Mouse (Mus musculus) stomach, embryonic 15.5 days (tissue): Measurements from ENCODE around the gene Gmds. TPM values are rescaled to one million over a fixed set of nuclear protein-coding genes. Genes with fewer than 3 reads are reported as not detected.

Experiments
- ATAC-seq: fragments of 200-750 bp; cut with Nextera tagmentation; 2 replicates; pipeline ENCODE4 v1.8.0; 2017; ENCODE audit warnings: low read depth, moderate number of reproducible peaks, moderate TSS enrichment; ENCODE audit not compliant: insufficient read depth, low FRiP score
- H3K27ac ChIP-seq: fragments of 300-500 bp; sonication (generic); 2 replicates; pipeline ENCODE4 v1.5.1; 2015; ENCODE audit warnings: mild to moderate bottlenecking, inconsistent platforms
- H3K27me3 ChIP-seq: fragments of 300-500 bp; sonication (generic); replicated peaks from 2 replicates; pipeline ENCODE4 v1.6.1; 2015; ENCODE audit warnings: inconsistent platforms
- H3K36me3 ChIP-seq: fragments of 300-500 bp; sonication (generic); 2 replicates; pipeline ENCODE4 v1.6.1; 2015; ENCODE audit warnings: inconsistent platforms
- H3K4me1 ChIP-seq: fragments of 300-500 bp; sonication (generic); 2 replicates; pipeline ENCODE4 v1.6.1; 2015; ENCODE audit warnings: inconsistent platforms
- H3K4me2 ChIP-seq: fragments of 300-500 bp; sonication (generic); 2 replicates; pipeline ENCODE4 v1.6.1; 2015; ENCODE audit warnings: mild to moderate bottlenecking, inconsistent platforms
- H3K4me3 ChIP-seq: fragments of 300-500 bp; sonication (generic); replicated peaks from 2 replicates; pipeline ENCODE4 v1.5.1; 2015; ENCODE audit warnings: inconsistent platforms
- H3K9ac ChIP-seq: fragments of 300-500 bp; sonication (generic); 2 replicates; pipeline ENCODE4 v1.6.1; 2015; ENCODE audit warnings: inconsistent platforms
- H3K9me3 ChIP-seq: fragments of 300-500 bp; sonication (generic); 2 replicates; pipeline ENCODE4 v1.6.1; 2016; ENCODE audit warnings: inconsistent platforms
- WGBS: fragments of 180-500 bp; shearing (Covaris S2); methylation state at CpG from one replicate; pipeline ENCODE4 v1.1.7; 2015; 5-methylcytosine and 5-hydroxymethylcytosine counted together
- polyA plus RNA-seq: library from polyadenylated mRNA; unstranded; fragments of >200 nt; fragmentation: Nextera tagmentation; extraction: Ambion mirVana; gene quantifications from 2 replicates; pipeline ENCODE4 v1.2.1, GENCODE M21; 2015

Gmds gene
- polyA plus RNA-seq, 1 experiment from 2014 or later: 75.2 TPM

DNA sequence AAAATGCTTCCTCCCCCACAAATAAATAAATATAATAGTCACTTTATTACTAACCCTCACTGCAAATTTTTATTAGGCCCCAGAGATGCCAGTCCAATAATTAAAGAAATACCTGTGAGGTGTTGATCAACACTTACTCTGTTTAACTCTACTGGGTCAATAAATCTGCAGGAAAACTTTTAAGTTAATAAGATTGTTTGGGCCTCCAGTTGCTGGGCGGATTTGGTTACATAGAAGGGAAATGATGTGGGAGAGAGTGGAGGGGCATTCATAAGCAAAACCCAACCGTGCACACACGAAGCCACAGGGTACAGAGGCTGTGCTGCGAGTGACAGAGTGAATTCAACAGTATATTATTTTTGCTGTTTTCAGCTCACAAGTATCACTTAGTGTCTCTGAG, 345.1 kb downstream of the Gmds start:
- no peak for ATAC-seq
- H3K4me1 ChIP-seq: 0 out of 2 replicates have a peak, but pooled peaks cover 4% of the 10 kb centered on the region
- no peaks in the 10 kb centered on the region for H3K27me3 ChIP-seq
- H3K27ac ChIP-seq: no peak overlapping the region
- no peak overlapping the region for H3K4me3 ChIP-seq
- no peak overlapping the region for H3K9ac ChIP-seq
- no peak overlapping the region for H3K4me2 ChIP-seq
- H3K36me3 ChIP-seq: no peaks in the 10 kb centered on the region
- no peaks in the 10 kb centered on the region for H3K9me3 ChIP-seq
- WGBS: 76% methylated on average over 4 of the region's 4 CpGs

DNA sequence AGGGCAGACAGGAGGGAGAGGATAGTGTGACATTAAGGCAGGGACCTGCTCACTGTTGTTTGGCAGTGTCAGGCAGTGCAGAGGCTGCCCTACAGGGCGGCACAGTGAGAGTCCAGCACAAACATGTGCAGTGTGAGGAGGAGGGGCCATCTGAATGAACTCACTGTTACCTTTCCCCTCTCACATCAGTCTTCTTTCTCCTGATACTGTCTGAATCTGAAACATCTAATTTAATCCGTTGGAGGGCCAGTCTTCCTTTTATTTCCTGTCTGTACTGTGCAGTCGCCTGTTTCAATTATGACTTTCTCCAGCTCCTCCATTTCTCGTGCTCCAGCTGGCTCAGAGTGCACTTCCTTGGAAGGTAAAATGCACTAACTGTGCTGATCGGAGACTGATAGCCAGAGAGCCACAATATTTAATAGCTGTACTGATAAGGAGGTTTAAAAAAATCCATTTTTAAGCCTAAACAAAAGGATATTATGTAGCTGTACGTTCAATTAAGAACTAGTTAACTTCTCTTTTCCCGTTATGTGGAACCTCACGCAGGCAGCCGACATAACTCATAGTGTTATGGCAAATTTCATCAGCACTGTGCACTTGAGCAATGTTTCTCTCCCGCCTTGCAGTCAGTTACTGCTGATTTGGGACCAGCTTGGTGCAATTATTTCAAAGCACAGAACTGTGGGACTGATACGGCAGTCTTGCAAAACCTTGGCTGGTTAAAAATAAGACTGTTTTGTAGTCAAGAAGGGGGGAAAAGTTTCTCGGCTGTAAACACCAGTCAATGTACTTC, 345.9 kb downstream of the Gmds start:
- ATAC-seq: peak; percentile 65
- Histone ChIP-seq H3K4me2 (peak overlapping the region; percentile 37), H3K4me1 (0 out of 2 replicates have a peak, but pooled peaks cover 4% of the 10 kb centered on the region), H3K9ac (no peak overlapping the region), H3K27me3 (no peaks in the 10 kb centered on the region), H3K4me3 (no peak overlapping the region), H3K9me3 (no peaks in the 10 kb centered on the region), H3K36me3 (no peaks in the 10 kb centered on the region), H3K27ac (peak overlapping the region; percentile 11; the same call in 1 of the 2 replicates)
- WGBS: 26% methylated on average over 12 of the region's 12 CpGs

DNA sequence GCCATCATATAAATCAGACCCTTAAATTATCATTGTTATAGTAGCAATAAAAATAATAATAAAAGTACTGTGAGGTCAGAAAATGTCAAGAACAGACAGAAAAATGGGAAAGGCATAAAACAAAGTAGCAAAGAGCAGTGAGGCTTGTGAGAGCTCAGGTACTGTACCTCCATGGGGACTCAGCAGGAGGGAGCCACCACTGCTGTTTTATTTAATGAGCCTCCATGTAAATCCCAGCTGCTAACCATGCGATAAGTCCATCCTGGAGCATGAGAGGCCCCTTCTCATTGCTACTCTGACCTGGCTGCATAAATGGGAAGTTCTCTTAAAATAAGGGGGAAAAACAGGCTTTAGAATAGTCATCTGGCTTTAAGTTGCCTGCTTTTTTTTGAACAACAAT, 357.3 kb downstream of the Gmds start:
- Histone ChIP-seq H3K4me3 (no peak overlapping the region), H3K9ac (no peak overlapping the region), H3K27me3 (no peaks in the 10 kb centered on the region), H3K4me2 (no peak overlapping the region), H3K36me3 (no peaks in the 10 kb centered on the region), H3K4me1 (no peaks in the 10 kb centered on the region), H3K9me3 (no peaks in the 10 kb centered on the region), H3K27ac (no peak overlapping the region)
- ATAC-seq: no peak
- WGBS: 93% methylated on average over 1 of the region's 1 CpGs

DNA sequence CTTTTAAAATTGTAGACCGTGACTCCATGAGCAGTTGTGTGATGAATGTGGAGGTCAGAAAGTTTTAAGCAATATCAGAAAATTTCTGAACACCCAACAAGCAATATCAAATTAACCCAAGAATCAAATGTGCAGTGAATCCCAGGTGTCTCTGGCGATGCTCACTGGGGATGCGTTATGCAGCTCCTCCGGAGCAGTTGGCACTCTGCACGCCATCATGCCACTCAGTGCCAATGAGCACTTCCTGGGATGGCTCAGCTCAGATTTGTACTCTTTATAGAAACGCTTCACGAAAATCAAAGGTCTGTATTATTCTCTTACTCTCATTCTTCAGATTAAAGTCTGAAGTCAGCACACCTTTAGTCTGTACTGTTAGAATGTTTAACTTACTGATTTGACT, 360.4 kb downstream of the Gmds start:
- no peak for ATAC-seq
- Histone ChIP-seq H3K4me3 (no peak overlapping the region), H3K27me3 (no peaks in the 10 kb centered on the region), H3K9me3 (no peaks in the 10 kb centered on the region), H3K4me2 (no peak overlapping the region), H3K9ac (no peak overlapping the region), H3K27ac (no peak overlapping the region), H3K36me3 (no peaks in the 10 kb centered on the region), H3K4me1 (no peaks in the 10 kb centered on the region)
- 94% methylated on average over 7 of the region's 7 CpGs for WGBS

DNA sequence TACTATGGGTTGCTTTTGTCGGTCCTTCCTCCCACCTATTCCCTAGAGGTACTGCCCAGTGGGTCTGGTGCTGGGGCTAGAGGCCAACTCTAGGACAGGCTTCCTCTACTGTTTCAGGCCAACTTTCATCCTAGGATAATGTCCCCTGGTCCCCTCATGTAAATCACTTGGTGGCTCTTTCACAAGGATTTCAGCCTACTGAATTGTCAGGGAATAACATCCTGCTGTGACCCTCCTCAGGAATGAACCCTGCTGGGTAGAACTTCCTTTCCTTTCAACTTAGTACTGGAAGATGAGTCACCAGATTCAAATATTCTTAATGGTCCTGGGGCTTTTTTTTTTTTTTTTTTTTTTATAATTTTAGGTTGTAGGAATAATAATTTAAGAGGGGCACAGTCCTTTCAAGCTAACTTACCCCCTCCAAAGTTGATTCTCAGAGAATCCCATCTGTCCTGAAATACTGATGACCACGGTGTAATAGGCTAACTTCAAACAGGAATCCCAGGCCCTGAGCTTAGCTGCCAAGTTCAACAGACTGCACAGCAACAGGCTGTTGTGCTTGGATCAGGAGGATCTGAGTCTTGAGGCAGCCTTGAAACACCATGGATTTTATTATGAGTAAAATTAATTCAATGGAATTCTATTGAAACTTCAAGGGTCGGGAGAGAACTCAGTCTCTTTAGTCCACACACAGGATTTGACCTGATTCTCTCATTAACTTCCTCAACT, 363.6 kb downstream of the Gmds start:
- Histone ChIP-seq H3K27me3 (no peaks in the 10 kb centered on the region), H3K27ac (no peak overlapping the region), H3K9ac (no peak overlapping the region), H3K4me2 (no peak overlapping the region), H3K9me3 (no peaks in the 10 kb centered on the region), H3K36me3 (no peaks in the 10 kb centered on the region), H3K4me1 (no peaks in the 10 kb centered on the region), H3K4me3 (no peak overlapping the region)
- 68% methylated on average over 3 of the region's 3 CpGs for WGBS
- ATAC-seq: no peak

DNA sequence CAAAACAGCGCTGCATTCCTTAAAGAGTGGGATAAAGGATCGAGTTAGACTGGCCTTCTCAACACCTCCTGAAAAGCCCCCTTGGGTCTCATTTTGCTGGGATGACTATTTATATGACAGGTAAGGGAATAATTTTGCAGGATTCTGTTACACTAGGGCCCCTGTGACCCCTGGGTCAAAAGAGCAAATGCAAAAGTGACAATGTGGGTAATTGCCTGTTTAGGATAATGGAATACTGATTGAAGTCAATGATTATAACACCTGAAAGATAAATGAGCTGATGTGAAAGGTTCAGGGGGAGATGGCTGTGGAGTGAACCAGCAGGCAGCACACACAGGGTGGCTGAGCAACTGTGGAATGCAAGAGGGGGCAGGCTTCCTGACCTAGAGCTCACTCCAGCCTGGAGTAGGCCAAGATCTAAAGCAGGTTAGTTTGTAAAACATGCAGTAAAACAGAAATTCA, 367.5 kb downstream of the Gmds start:
- WGBS: 48% methylated on average over 2 of the region's 2 CpGs
- ATAC-seq: no peak
- Histone ChIP-seq H3K27me3 (no peaks in the 10 kb centered on the region), H3K4me1 (no peaks in the 10 kb centered on the region), H3K4me3 (no peak overlapping the region), H3K9me3 (no peaks in the 10 kb centered on the region), H3K27ac (no peak overlapping the region), H3K4me2 (no peak overlapping the region), H3K36me3 (no peaks in the 10 kb centered on the region), H3K9ac (no peak overlapping the region)

DNA sequence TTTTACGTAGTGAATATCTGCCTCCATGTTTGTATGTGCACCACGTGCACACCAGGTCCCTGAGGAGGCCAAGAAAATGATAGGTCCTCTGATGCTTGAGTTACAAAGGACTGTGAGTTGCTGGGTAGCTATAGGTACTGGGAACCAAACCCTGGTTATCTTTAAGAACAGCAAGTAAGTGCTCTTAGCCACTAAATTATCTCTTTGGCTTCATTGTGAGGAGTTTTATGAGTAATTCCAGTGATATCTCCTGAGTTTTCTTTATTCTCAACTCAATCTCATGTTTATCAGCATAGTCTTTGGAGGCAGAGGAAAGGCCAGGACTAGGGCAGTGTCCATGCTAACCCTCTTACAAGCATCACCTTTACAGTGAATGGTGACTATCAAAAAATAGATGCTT, 370.3 kb downstream of the Gmds start:
- no peaks in the 10 kb centered on the region for H3K9me3 ChIP-seq
- no peak for ATAC-seq
- H3K27ac ChIP-seq: no peak overlapping the region
- H3K4me3 ChIP-seq: no peak overlapping the region
- H3K36me3 ChIP-seq: no peaks in the 10 kb centered on the region
- WGBS: 80% methylated on average over 2 of the region's 2 CpGs
- no peaks in the 10 kb centered on the region for H3K4me1 ChIP-seq
- H3K27me3 ChIP-seq: no peaks in the 10 kb centered on the region
- H3K4me2 ChIP-seq: no peak overlapping the region
- no peak overlapping the region for H3K9ac ChIP-seq

DNA sequence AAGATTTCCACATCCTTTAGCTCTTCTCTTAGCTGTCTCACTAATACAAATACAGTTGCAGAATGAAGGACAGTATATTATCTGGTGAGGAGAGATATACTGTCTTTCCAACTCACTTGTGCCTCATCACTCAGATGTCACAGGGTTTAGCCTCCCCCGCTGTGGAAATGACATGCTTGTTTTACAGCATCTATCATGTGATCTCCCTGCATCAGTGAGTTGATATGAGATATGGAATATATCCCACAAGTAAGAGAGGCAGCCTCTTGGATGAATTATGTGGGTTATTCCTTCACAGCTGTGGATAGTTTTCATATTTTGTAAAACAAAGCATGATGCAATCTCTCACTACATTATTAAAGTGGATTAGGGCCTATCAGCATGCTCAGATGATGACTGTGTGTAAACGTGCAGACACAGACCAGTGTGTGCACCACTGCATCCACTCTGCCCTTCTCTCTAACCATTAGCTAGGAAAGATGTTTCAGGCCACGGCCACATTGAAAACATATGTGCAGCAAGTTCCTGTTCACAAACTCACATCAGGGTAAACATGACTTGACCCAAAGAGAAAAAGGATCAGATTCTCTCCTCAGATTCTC, 371.5 kb downstream of the Gmds start:
- no peaks in the 10 kb centered on the region for H3K27me3 ChIP-seq
- ATAC-seq: no peak
- no peak overlapping the region for H3K4me2 ChIP-seq
- no peak overlapping the region for H3K4me3 ChIP-seq
- 52% methylated on average over 3 of the region's 3 CpGs for WGBS
- H3K9me3 ChIP-seq: no peaks in the 10 kb centered on the region
- no peaks in the 10 kb centered on the region for H3K4me1 ChIP-seq
- H3K27ac ChIP-seq: no peak overlapping the region
- H3K9ac ChIP-seq: no peak overlapping the region
- H3K36me3 ChIP-seq: no peaks in the 10 kb centered on the region

DNA sequence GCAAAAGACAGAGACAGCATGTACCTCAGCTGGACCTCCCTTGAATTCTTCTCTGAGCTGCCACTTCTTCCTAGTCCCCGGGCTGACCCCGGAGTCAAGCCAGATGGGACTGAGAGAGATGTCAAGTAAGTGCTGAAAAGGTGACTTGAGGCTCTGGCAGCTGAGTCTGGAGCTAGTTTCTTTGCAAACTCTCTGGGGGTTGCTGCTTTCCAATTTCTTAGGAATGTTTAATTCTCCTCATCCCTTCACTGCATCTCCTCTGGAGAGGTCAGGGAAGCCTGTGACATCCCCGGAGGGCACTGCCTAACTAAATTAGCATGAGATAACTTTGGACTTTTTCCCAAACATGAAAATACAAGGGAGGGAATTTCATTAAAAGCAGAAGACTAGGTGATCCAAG, 378.0 kb downstream of the Gmds start:
- Histone ChIP-seq H3K27me3 (no peaks in the 10 kb centered on the region), H3K4me2 (no peak overlapping the region), H3K9ac (no peak overlapping the region), H3K9me3 (no peaks in the 10 kb centered on the region), H3K36me3 (no peaks in the 10 kb centered on the region), H3K4me3 (no peak overlapping the region), H3K4me1 (no peaks in the 10 kb centered on the region), H3K27ac (no peak overlapping the region)
- WGBS: 32% methylated on average over 3 of the region's 3 CpGs
- no peak for ATAC-seq

DNA sequence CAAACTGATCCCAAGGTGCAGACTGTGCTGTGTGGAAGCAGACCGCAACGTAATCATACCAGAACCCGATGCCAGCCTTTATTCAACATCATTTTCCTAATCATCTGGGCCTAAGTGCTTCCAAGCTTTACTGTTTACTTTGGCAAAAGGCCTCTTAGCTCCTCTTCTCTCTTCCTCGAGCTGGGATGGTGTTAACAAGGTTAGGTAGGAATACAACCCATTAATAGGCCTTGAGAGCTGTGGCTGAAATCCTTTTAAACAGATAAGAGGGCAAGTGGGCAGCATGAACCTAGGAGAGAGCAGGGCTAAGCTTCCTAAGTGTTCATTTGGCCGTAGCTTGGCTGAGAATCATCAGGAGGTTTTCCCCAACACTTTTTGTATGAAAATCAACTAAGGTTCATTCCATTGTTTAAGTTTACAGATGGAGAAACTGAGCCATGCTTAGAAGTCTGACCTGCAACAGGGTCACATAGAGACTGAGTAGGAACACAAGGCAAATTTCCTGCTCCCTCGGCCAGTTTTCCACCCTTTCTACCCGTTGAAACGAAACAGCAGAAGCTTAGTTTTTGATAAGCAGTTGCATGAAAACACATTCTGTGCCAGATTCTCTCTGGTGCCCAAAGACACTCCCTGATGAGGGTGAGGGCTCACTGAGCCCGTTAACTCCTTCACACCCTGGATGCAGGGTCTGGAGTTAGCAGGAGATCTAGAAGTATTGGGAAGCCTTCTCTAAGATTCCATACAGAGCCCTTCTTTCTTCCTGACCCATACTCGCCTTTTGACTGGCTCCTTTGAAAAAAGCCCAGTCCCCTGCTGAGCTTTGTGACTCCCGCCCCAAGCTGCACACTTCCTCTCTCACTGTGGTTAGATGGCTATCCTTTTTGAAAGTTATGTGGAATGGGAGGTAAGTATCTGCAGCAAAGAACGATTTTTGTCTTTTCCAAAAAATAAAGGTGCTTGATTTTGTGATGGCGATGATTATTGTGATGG, 379.9 kb downstream of the Gmds start:
- H3K27me3 ChIP-seq: no peaks in the 10 kb centered on the region
- ATAC-seq: no peak
- H3K4me2 ChIP-seq: no peak overlapping the region
- H3K9ac ChIP-seq: no peak overlapping the region
- 53% methylated on average over 13 of the region's 13 CpGs for WGBS
- no peak overlapping the region for H3K4me3 ChIP-seq
- H3K9me3 ChIP-seq: no peaks in the 10 kb centered on the region
- H3K36me3 ChIP-seq: no peaks in the 10 kb centered on the region
- H3K27ac ChIP-seq: no peak overlapping the region
- H3K4me1 ChIP-seq: no peaks in the 10 kb centered on the region

DNA sequence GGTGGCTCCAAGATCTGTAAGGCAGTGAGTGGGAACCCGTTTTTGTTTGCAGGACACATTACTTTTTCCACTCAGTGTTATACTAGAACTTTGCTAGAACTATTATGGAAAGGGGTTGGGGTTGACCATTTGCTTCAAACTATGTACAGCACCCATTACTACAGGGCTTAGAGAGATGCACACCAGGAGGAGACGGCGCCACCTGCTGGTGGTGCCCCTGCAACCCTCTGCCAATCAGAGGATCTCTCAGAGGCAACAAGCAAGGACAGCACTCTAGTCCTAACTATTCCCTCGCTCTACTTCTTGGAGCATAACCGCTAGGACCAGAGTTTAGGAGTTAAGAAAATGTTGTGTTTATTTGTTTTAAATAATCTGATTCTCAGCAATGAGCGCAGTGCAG, 382.0 kb downstream of the Gmds start:
- H3K27ac ChIP-seq: no peak overlapping the region
- H3K4me3 ChIP-seq: no peak overlapping the region
- no peak overlapping the region for H3K9ac ChIP-seq
- no peak overlapping the region for H3K4me2 ChIP-seq
- no peak for ATAC-seq
- no peaks in the 10 kb centered on the region for H3K27me3 ChIP-seq
- H3K4me1 ChIP-seq: no peaks in the 10 kb centered on the region
- 81% methylated on average over 6 of the region's 6 CpGs for WGBS
- H3K36me3 ChIP-seq: no peaks in the 10 kb centered on the region
- H3K9me3 ChIP-seq: no peaks in the 10 kb centered on the region
